Comparison of ENCODE assay signal across 24 mouse cellular contexts in genomic region chr11:113533931-113534330, GRCm38 (mm10).
DNase-seq lines count a peak whose midpoint lies in the region; ATAC-seq and TF ChIP-seq lines count a peak whose summit lies in the region.
"Had no signal": no experiment of that assay in that cellular context is flagged by ENCODE, and none has a peak within 500 bp of the region (broad histone marks: within the 10 kb centered on the region; RNA-seq: fewer than 3 reads in every experiment).

No protein-coding gene starts in this region.

- DNase-seq in forebrain, postnatal 0 days, result no peak
- peak; percentile 54 for DNase-seq in midbrain, postnatal 0 days (ENCODE audit: low spot score)
- no peak for DNase-seq in midbrain, embryonic 11.5 days (ENCODE audit: low spot score, missing footprints)
- no peak for DNase-seq in hindbrain, embryonic 14.5 days (ENCODE audit: low spot score)
- no peak for DNase-seq in urinary bladder, postnatal 10 days (ENCODE audit: low spot score)
- DNase-seq in retina, postnatal 1 day, result no peak
- DNase-seq: adrenal gland, postnatal 36 days; B cell, adult 2 months; cerebellum, adult 11-12 months; cerebellum, postnatal 25 days; gastrocnemius, postnatal 10 days; heart, postnatal 4 days; kidney, adult 8-10 months; kidney, postnatal 10 days; lung, postnatal 4 days; right cerebral cortex, postnatal 25 days; spleen, adult 18-20 months had no signal

- H3K4me1 ChIP-seq in forebrain, embryonic 16.5 days (replicated peaks; ENCODE audit: control insufficient read depth, insufficient read depth, low read length), result peaks cover 13% of the 10 kb centered on the region
- peaks cover 6% of the 10 kb centered on the region; the same call in 1 of the 2 replicates for H3K4me1 ChIP-seq in forebrain, postnatal 0 days (ENCODE audit: insufficient read depth)
- H3K4me1 ChIP-seq in midbrain, postnatal 0 days (ENCODE audit: insufficient read depth, low read length), result no peaks in the 10 kb centered on the region
- no peaks in the 10 kb centered on the region for H3K4me1 ChIP-seq in midbrain, embryonic 11.5 days (ENCODE audit: control insufficient read depth, insufficient read depth, low read length)
- H3K4me1 ChIP-seq in hindbrain, embryonic 14.5 days (replicated peaks; ENCODE audit: control insufficient read depth, insufficient read depth, low read length), result peaks cover 11% of the 10 kb centered on the region
- H3K4me1 ChIP-seq: intestine, embryonic 15.5 days had no signal

- no peaks in the 10 kb centered on the region for H3K36me3 ChIP-seq in forebrain, embryonic 16.5 days (ENCODE audit: control insufficient read depth, insufficient read depth)
- H3K36me3 ChIP-seq in forebrain, postnatal 0 days (ENCODE audit: insufficient read depth), result no peaks in the 10 kb centered on the region
- no peaks in the 10 kb centered on the region for H3K36me3 ChIP-seq in midbrain, postnatal 0 days (ENCODE audit: insufficient read depth, low read length)
- H3K36me3 ChIP-seq in midbrain, embryonic 11.5 days (ENCODE audit: control insufficient read depth, insufficient read depth, low read length), result no peaks in the 10 kb centered on the region
- no peaks in the 10 kb centered on the region for H3K36me3 ChIP-seq in hindbrain, embryonic 14.5 days (replicated peaks; ENCODE audit: control insufficient read depth, insufficient read depth)
- H3K36me3 ChIP-seq: heart, embryonic 10.5 days; intestine, embryonic 15.5 days had no signal

- no peak for TF ChIP-seq CTCF in forebrain, postnatal 0 days (IDR thresholded peaks at IDR 0.05; ENCODE audit: low read depth)
- TF ChIP-seq CTCF in midbrain, postnatal 0 days (IDR thresholded peaks at IDR 0.05), result no peak

- H3K27ac ChIP-seq in forebrain, embryonic 16.5 days (ENCODE audit: low read length), result 0 out of 2 replicates have a peak overlapping the region, but pooled peaks have one; percentile 34
- H3K27ac ChIP-seq in forebrain, postnatal 0 days (ENCODE audit: low read depth, low read length), result no peak overlapping the region
- H3K27ac ChIP-seq in midbrain, postnatal 0 days (ENCODE audit: low read depth, low read length), result no peak overlapping the region
- H3K27ac ChIP-seq in midbrain, embryonic 11.5 days (ENCODE audit: low read depth, low read length), result no peak overlapping the region
- no peak overlapping the region for H3K27ac ChIP-seq in hindbrain, embryonic 14.5 days
- H3K27ac ChIP-seq: heart, embryonic 10.5 days; intestine, embryonic 15.5 days; left cerebral cortex, adult 2 months; liver, embryonic 14.5 days had no signal

- H3K4me3 ChIP-seq in forebrain, embryonic 16.5 days (replicated peaks; ENCODE audit: low read length), result no peak overlapping the region
- H3K4me3 ChIP-seq in forebrain, postnatal 0 days (ENCODE audit: low read depth, low read length), result no peak overlapping the region
- no peak overlapping the region for H3K4me3 ChIP-seq in midbrain, postnatal 0 days (ENCODE audit: low read depth, low read length)
- H3K4me3 ChIP-seq in midbrain, embryonic 11.5 days (ENCODE audit: low read depth, low read length), result no peak overlapping the region
- no peak overlapping the region for H3K4me3 ChIP-seq in hindbrain, embryonic 14.5 days (replicated peaks; ENCODE audit: low read length)
- H3K4me3 ChIP-seq: heart, embryonic 10.5 days; intestine, embryonic 15.5 days; left cerebral cortex, adult 2 months had no signal

- no peak overlapping the region for H3K4me2 ChIP-seq in forebrain, embryonic 16.5 days (ENCODE audit: low read length)
- H3K4me2 ChIP-seq in forebrain, postnatal 0 days (ENCODE audit: low read depth), result no peak overlapping the region
- H3K4me2 ChIP-seq in midbrain, postnatal 0 days (ENCODE audit: low read depth, low read length, poor library complexity, severe bottlenecking), result no peak overlapping the region
- no peak overlapping the region for H3K4me2 ChIP-seq in midbrain, embryonic 11.5 days
- no peak overlapping the region for H3K4me2 ChIP-seq in hindbrain, embryonic 14.5 days (replicated peaks)
- H3K4me2 ChIP-seq: intestine, embryonic 15.5 days had no signal

- H3K9ac ChIP-seq in forebrain, embryonic 16.5 days (replicated peaks; ENCODE audit: low read depth, low read length), result no peak overlapping the region
- no peak overlapping the region for H3K9ac ChIP-seq in forebrain, postnatal 0 days
- H3K9ac ChIP-seq in midbrain, postnatal 0 days (replicated peaks; ENCODE audit: low read length, poor library complexity, severe bottlenecking), result no peak overlapping the region
- no peak overlapping the region for H3K9ac ChIP-seq in midbrain, embryonic 11.5 days (ENCODE audit: low read length)
- H3K9ac ChIP-seq in hindbrain, embryonic 14.5 days, result no peak overlapping the region
- H3K9ac ChIP-seq: intestine, embryonic 15.5 days; liver, embryonic 14.5 days had no signal

- WGBS in forebrain, embryonic 16.5 days, result 43% methylated on average over 7 of the region's 7 CpGs
- 40% methylated on average over 7 of the region's 7 CpGs for WGBS in forebrain, postnatal 0 days
- WGBS in midbrain, postnatal 0 days, result 49% methylated on average over 7 of the region's 7 CpGs
- 81% methylated on average over 7 of the region's 7 CpGs for WGBS in midbrain, embryonic 11.5 days
- 39% methylated on average over 7 of the region's 7 CpGs for WGBS in hindbrain, embryonic 14.5 days

- H3K27me3 ChIP-seq in forebrain, embryonic 16.5 days (replicated peaks; ENCODE audit: control insufficient read depth, insufficient read depth, low read length), result no peaks in the 10 kb centered on the region
- no peaks in the 10 kb centered on the region for H3K27me3 ChIP-seq in forebrain, postnatal 0 days (ENCODE audit: insufficient read depth, low read length)
- H3K27me3 ChIP-seq in midbrain, postnatal 0 days (ENCODE audit: insufficient read depth, low read length), result no peaks in the 10 kb centered on the region
- no peaks in the 10 kb centered on the region for H3K27me3 ChIP-seq in midbrain, embryonic 11.5 days (ENCODE audit: control insufficient read depth, insufficient read depth, low read length)
- no peaks in the 10 kb centered on the region for H3K27me3 ChIP-seq in hindbrain, embryonic 14.5 days (ENCODE audit: control insufficient read depth, insufficient read depth, low read length)
- H3K27me3 ChIP-seq: CH12.LX; intestine, embryonic 15.5 days; Patski had no signal

- peak; percentile 47; the same call in 1 of the 2 replicates for ATAC-seq in forebrain, embryonic 16.5 days
- ATAC-seq in forebrain, postnatal 0 days, result no peak
- no peak for ATAC-seq in midbrain, postnatal 0 days (ENCODE audit: low FRiP score)
- no peak for ATAC-seq in midbrain, embryonic 11.5 days (ENCODE audit: low FRiP score)
- peak; percentile 46; the same call in 1 of the 2 replicates for ATAC-seq in hindbrain, embryonic 14.5 days (ENCODE audit: low FRiP score)
- ATAC-seq: intestine, embryonic 15.5 days; Patski had no signal

- no peaks in the 10 kb centered on the region for H3K9me3 ChIP-seq in forebrain, embryonic 16.5 days (ENCODE audit: control insufficient read depth, low read length)
- no peaks in the 10 kb centered on the region for H3K9me3 ChIP-seq in forebrain, postnatal 0 days (ENCODE audit: low read length)
- no peaks in the 10 kb centered on the region for H3K9me3 ChIP-seq in midbrain, postnatal 0 days (ENCODE audit: low read length)
- no peaks in the 10 kb centered on the region for H3K9me3 ChIP-seq in midbrain, embryonic 11.5 days (ENCODE audit: control insufficient read depth, low read length)
- H3K9me3 ChIP-seq in hindbrain, embryonic 14.5 days (ENCODE audit: control insufficient read depth, low read length), result no peaks in the 10 kb centered on the region
- H3K9me3 ChIP-seq: heart, embryonic 10.5 days; intestine, embryonic 15.5 days had no signal

Comparison
In these comparisons a context has a peak if more than half of its experiments do, and no peak if none do; other contexts are left out.
1. ATAC-seq: peak in forebrain, embryonic 16.5 days (single experiment) and hindbrain, embryonic 14.5 days (single experiment); none in forebrain, postnatal 0 days (single experiment), midbrain, postnatal 0 days (single experiment) and midbrain, embryonic 11.5 days (single experiment).